Mouse (Mus musculus): ENCODE data around the gene Glis2.
A peak's percentile ranks its signal among the peaks of the same experiment; 100 is the strongest.

Gene Glis2

GRCm38 (mm10) chr16:4584438-4584837 lies 10.1 kb upstream of the Glis2 start:
- no peak for DNase-seq

DNA sequence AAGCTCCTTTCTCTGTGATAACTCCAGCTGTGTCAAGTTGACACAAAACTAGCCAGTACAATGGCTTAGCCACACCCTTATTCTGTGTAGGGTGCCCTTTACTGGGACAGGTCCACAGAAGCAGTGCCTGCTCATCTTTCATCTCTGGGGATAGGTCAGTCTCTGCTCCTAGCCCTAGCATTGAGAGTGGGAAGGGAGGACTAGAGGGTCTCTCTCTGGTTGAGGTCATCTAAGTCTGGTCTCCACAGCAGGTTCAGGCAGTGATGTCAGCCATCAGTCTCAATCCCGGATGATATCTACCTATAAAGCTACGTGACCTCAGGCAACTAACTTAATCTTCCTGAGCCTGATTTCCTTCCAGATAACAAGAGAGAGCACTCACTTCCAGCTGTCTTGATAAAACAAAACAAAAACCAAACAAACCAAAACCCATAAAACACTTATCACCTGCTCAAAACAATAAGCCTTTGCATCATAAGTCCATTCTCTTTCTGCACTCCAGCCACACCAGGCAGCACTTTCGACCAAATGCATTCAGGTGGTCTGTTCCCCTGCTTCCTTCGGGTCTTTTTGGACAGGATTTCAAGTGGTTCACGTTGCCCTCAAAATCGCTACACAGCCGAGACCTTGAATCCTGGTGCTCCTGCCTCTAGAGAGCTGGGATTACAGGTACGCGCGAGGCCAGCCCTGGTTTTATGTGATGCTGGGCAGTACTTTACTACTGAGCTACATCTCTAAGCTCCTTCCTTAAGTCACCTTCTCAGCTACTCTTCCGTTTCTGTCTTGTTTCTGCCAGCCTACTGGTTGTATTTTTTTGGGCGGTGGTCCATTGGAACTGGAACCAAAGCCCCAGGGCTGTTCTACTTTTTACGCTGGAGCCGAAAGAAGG lies 8.6 kb upstream of the Glis2 start:
- no peak for DNase-seq

- DNase-seq, result peak; percentile 100
Measured at GRCm38 (mm10) chr16:4586531-4587123, 7.9 kb upstream of the Glis2 start.

DNA sequence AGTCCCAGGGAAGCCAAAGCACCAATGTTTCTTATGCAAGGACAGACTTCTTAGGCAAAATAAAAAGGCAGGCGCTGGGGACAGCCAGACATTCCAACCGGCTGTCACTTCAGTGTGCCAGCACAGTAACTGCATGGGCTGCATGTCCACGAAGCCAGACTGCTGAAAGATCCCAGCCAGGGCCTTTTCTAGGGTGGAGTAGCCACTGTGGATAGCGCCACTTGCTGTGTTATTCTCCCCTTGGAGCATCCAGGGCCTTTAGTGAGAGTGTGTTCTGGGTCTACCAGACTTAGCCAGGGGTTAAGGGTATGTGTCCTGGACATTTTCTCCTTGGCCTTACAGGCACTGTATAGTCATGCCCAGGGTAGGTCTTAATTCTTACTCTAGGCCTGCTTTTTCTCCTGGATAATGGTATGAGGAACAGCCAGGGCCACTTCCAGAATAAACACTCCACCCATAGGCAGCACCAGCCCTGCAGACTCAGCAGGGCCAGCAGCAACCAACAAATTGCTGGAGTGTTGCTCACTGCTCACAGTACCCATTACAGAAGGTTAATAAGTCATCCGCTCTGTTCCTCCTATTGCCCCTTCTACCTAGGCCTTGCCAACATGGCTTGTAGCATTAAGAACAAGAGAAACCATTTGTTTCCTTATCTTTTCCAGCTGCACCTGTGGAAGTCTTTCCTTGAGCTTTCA lies 6.8 kb upstream of the Glis2 start:
- no peak for DNase-seq

DNA sequence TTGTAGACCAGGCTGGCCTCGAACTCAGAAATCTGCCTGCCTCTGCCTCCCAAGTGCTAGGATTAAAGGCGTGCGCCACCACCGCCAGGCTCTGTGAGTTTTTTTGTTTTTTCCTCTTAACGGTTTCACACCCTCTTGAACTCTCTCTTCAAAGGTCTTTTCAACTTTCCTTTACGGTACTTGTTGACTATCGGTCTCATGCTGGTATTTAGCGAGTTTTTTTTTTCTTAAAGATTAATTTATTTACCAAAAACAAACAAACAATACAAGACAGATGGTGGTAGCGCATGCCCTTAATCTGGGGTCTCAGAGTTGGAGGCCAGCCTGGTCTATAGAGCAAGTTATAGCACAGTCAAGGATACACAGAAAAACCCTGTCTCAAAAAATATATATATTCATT lies 4.3 kb upstream of the Glis2 start:
- no peak for DNase-seq

GRCm38 (mm10) chr16:4592909-4593875 lies 1.3 kb upstream of the Glis2 start:
- DNase-seq, result peak; percentile 84

GRCm38 (mm10) chr16:4594814-4595526 lies 457 bp downstream of the Glis2 start:
- DNase-seq, result peak; percentile 77

DNA sequence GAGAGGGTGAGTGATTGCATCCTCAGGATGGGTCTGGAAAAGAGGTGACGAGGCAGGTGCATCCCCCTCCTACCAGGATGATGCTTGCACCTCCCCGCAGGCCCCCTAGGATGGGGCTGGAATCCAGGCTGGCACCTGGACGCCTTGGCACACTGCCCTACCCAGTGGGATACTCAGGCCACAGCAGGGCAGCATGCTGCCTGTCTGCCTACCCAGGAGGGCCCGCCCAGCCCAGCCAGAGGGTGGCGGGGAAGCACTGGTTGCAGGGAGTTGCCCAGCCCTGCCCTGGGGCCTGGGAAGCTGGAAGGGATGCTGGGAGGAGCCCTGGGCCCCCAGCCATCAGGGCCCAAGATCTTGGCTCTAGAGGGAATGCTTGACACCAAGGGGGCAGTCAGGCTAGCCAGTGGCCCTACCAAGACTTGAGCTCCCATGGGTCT lies 1.0 kb downstream of the Glis2 start:
- no peak for DNase-seq

DNA sequence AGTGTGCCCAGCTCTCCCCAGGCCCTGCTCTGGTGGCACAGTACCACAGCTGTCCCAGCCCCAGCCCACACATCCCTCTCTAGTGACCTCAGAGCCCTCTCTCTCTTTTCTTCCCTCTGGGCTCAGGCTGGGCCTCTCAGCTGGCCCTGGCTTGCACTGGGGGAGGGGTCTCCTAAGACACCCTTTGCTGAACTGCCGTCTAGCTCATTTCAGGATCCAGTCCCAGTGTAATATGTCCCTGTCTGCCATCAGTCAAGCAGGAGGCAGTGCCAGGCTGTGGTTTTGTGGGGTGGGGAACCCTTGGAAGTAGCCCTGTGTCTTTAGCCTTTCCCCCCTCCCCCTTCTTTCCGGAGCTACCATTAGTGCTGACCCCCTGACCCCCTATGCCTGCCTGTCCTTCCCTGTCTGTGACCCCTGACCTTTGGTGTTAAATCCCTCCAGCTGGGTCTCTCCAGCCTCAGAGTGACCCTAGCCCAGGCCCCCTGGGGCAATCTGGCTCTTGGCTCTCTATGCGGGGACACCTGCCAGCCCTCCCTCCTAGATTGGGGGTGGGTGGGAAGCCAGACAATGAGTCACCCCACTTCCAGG lies 1.7 kb downstream of the Glis2 start:
- peak; percentile 76 for DNase-seq

DNA sequence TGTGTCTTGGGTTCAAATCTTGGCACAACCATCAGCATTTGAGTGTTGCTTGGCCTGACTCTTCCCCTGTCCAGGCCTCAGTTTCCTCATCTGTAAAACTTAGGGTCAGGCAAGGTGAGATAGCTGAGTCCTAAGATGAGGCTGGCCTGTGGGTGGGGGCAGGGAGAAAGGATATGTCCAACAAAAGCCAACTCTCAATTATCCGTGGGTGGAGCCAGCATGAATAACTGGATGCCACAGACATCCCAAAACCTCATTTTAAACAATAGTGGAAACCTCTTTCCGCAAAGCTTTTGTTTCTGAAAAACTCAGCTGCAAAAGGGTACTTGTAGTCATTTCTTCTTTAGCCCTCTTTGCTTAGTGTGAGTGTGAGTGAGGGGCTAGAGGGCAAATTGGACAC lies 2.3 kb downstream of the Glis2 start:
- DNase-seq, result no peak

DNA sequence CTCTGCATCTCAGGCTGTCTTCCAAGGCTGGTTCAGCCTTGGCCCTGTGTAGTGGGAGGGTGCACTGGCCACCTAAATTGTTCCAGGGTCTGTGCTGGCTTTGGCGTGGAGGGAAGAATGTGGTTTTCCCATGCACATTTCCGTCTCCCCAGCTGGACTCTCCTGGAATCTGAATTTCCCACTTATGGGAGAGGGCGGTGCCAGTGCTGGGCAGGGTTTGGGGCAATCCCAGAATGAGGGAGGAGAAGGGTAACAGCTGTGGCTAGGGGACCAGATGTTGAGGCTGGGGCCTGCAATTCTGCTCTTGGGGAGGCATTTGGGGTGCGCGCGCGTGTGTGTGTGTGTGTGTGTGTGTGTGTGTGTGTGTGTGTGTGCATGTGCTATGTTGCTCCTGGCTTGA lies 2.8 kb downstream of the Glis2 start:
- no peak for DNase-seq

- DNase-seq, result no peak
Measured at GRCm38 (mm10) chr16:4598041-4598440, 3.5 kb downstream of the Glis2 start.

DNA sequence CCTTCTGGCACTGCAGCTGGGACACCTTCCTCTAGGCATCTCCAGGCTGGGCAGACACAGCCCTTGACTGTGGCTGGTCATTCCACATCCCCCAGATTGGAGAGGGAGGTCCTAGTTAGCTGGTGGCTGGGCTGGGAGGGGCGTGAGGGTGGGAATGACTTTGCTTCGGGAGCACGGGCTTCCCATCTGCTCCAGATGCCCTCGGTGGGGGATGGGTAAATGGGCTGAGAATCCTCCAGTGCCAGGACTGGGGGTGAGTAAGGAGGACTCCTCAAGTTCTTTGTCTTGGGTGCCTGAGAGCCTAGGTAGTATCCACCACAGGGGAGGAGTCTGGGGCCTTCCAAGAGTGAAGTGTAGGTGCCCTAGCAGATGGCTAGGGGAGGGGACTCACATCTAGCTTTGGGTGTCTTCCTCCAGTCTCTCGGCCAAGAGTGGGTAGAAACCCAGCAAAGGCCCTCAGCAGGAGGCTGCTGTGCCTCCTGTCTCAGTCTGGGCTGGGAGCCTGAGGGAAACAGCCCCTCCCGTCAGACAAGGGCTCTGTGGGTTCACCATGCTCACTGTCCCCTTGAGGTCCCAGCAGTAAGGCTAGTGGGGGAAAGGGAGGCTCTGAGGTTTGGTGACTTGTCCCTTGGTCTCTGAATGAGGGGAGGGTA lies 4.5 kb downstream of the Glis2 start:
- DNase-seq, result peak; percentile 64

GRCm38 (mm10) chr16:4599616-4600015 lies 5.1 kb downstream of the Glis2 start:
- no peak for DNase-seq

DNA sequence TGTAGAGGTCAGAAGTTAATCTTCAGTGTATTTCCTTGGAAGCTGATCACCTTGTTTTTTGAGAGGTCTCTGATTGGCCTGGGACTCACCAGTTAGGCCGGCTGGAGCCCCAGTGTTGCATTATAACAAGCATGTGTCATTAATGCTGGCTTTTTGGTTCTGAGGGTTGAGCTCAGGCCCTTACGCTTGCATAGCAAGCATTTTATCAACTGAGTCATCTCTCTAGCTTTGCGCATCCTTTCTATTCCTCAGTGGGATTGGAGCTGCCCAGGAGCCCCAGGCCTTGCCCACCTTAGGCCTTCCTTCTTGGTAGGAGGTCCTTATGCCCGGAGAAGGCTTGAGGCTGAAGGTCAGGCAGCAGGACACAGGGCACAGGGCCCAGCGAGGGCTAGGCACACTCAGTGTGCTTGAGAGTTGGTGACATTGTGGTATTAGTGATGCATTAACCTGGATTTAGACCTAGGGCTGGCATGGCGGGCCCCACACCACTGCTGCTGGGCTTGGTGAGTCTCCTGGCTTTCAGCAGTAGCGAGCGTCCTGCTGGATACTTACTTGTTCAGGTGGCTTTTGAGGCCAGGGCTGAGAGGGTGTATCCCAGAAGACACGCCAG lies 6.3 kb downstream of the Glis2 start:
- no peak for DNase-seq

DNA sequence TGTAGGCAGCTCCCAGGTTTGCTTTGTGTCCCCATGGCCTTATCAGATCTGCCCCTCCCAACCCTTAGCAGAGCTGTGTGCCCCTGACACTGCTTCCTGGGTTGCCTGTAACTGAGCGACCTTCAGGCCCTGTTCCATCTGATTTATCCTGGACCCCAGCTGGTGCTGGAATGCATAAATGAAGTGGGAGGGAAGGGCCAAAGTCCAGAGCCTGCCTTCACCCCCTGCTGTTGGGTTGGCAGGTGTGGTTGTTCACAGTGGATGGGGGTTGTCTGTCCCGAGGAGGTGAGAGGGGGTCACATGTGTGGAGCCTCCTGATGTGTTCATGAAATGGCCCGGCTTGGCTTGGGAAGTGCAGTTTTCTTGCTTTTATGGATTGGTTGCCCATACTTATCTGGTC lies 7.7 kb downstream of the Glis2 start:
- no peak for DNase-seq

DNA sequence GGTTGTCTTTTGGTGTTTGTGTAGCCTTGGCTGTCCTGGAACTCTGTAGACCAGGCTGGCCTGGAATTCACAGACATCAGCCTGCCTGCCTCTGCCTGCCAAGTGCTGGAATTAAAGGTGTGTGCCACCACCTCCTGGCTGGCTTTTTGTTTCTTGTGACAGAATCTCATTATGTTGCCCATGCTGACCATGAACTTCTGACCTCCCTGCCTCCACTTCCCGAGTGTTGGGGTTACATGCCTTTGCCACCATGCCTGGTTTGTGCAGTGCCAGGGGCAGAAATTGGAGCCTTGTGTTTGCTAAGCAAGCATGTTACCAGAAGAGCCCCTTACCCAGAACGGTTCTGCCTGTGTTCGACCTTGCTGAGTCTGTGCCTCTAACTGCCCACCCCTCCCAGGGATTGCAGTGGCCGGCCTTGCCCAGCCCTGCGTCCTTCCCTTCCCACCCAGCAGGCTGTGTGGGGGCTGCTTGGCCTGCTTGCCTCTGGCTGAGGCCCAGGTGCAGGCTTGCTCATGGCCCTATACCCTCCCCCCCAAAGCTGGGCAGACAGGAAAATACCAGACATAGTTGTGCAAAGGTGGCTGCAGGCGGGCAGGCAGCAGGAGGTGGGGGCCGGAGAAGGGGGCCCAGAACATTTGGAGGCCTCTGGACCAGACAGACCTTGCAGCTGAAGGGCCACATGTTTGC lies 8.4 kb downstream of the Glis2 start:
- DNase-seq, result peak; percentile 58

DNA sequence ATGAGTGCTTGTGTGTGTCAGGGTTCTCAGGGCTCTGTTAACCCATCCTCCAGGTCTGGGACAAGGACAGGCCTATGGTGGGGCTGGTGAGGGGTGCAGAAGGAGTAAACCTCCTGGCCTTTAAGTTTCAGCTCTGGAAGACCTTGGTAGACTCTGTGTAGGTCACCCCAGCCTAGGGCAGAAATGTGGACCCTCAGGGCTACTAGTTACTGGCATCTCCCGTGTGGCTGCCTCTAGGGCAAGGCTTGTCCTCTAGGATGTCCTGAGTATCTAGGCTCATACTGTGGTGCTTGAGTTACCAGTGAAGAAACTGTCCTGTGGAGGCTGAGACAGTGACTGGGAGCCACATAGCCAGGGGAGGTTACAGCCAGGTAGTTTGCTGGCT lies 8.9 kb downstream of the Glis2 start:
- no peak for DNase-seq

GRCm38 (mm10) chr16:4604293-4604837 lies 9.9 kb downstream of the Glis2 start:
- DNase-seq, result no peak
